Mouse (Mus musculus) liver, adult 2 months (tissue): ENCODE measurements at regions not wholly inside any gene's neighbourhood (a gene's known extent, or its start where the extent isn't known, plus 50 kb on each side); places are given as distances from the start of the nearest gene placed in this dataset.

ENCODE experiments used
- CTCF ChIP-seq: fragments of 200-500 bp; IDR thresholded peaks from 2 replicates; pipeline ENCODE4 v1.5.1; 2011; ENCODE audit warnings: low read depth, low read length, control low read depth
- POLR2A ChIP-seq: fragments of 200-500 bp; IDR thresholded peaks from 2 replicates; pipeline ENCODE4 v1.6.1; 2011; ENCODE audit warnings: low read length, control low read depth; ENCODE audit not compliant: insufficient read depth; ENCODE audit errors: extremely low read depth

DNA sequence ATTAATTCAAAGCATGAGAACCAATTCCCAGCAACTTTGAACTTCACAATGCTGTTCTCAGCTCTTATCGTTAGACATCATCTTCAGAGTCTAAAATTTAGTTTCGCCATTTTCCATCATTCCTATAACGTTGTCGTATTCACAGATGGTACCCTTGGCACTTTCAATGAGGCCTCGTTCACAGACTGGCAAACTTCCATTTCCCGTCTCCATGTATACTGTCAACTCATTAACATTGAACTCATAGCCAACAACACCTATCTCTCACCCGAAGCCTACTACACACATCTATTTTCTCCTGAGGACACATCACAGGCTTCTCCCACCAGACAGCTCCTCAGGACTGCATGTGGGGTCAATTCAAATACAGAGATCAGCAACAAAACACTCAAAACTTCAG, 62.7 kb upstream of the Sh3bp4 start:
- TF ChIP-seq CTCF: no peak
- TF ChIP-seq POLR2A: no peak
